Mouse (Mus musculus): ENCODE measurements at regions not wholly inside any gene's neighbourhood (a gene's known extent, or its start where the extent isn't known, plus 50 kb on each side); places are given as distances from the start of the nearest gene placed in this dataset.
A peak's percentile ranks its signal among the peaks of the same experiment; 100 is the strongest.

DNA sequence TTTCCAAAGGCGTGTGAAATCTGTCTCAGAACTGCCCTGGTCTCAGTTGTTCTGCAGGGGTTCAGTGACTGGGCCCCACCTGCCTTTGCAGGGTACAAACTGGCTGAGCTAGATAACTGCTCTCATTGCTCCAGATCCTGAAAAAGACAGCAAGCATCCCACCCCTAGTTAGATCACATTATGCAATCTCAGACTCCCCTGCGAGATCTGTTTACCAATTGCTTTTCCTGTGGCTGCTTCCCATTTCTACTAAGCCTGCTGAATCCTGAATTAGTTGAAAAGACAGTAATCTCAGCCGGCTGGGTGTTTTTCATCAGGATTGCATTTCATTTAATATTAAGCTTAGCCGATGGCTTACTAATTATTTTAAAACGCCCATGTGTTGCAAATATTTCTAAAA, 531.2 kb upstream of the Gm19410 start:
- DNase-seq (ENCODE audit: low read depth, low spot score) = no peak

DNA sequence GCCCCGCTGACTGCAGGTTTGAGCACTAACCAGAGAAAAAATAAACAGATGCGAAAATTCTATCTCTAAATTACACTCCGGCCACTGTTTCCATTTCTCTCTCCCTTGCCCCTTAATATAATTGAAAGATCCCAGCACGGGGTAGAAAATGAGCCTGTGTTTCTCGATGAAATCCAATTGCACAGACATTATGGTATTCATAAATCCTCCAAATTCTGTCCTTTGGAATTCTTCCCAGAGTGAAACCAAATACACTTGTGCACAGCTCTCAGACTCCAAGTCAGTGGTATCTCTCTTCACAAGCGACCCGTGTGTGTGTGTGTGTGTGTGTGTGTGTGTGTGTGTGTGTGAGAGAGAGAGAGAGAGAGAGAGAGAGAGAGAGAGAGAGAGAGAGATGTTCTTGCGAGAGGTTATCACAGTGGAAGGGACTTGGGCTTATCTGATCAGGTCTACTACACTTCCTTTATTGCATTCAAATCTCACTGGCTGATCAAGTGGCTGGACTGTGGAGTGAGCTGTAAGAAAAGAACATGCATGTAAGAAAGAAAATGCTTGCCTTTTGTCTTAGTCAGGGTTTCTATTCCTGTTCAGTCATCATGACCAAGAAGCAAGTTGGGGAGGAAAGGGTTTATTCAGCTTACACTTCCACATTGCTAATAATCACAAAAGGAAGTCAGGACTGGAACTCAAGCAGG, 529.6 kb upstream of the Gm19410 start:
- DNase-seq (ENCODE audit: low read depth, low spot score) = no peak

DNA sequence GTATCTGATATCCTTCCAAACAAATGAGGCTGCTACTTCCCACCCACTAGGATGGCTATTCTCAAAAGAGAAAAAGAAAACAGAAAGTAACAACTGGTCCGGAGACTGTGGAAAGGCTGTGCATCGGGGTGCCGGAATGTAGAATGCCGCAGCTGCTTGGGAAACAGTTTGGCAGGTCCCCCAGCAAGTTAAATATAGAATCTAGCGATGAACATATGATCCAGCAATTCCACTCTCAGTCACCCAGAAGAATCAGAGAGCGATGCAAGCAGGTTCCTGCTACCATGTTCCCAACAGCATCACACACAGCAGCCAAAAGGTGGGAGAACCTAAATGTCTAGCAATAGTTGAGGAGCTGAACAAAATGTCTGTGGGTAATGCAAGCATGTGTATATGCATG, 528.3 kb upstream of the Gm19410 start:
- no peak for DNase-seq (ENCODE audit: low read depth, low spot score)

DNA sequence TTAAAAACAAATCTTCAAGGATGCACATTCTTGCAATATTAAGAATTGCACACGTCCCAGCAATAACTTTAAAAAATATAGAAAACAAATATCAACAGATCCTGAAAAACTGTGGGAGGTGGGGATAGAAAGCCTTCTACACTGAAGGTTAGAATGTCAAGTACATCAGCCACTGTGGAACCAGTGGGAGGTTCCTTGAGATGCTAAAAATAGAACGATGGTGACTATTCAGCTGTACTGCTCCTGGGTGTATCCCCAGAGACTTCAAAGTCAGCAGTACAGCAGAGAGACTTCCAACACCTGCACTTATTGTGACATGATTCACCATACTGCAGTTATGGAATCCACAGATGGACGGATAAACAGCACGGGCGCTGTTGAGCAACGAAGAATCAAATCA, 524.7 kb upstream of the Gm19410 start:
- no peak for DNase-seq (ENCODE audit: low read depth, low spot score)

GRCm38 (mm10) chr8:35243555-35243954, 522.0 kb upstream of the Gm19410 start:
- peak; percentile 34 for DNase-seq (ENCODE audit: low read depth, low spot score)

DNA sequence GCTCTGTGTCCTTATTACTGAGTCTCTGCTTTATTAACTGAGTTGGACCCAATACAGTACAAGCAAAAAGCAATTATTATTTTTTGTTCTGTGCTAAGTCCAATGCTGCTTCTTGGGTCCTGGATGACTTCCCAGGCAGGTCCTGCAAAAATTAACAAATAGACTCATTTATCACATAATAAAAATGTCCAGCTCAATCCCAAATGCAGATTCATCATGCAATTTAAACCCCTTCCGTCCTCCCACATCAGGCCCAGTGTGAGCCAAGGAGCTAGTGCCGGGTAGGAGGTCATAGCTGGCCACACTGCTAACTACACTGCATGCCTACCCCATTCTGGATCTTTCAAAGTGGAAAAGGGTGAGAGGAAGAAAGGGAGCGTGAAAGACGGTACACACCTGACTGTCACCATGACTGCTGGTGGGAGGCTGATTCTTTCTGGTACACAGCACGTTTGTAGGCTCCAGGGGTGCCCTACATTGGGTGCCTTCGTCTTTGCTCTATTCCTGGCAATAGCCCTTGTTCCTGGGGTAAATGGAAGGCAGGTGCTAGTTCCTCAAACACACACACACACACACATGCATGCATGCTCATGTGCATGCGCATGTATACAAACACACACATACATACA, 515.7 kb upstream of the Gm19410 start:
- DNase-seq (ENCODE audit: low read depth, low spot score) = no peak

DNA sequence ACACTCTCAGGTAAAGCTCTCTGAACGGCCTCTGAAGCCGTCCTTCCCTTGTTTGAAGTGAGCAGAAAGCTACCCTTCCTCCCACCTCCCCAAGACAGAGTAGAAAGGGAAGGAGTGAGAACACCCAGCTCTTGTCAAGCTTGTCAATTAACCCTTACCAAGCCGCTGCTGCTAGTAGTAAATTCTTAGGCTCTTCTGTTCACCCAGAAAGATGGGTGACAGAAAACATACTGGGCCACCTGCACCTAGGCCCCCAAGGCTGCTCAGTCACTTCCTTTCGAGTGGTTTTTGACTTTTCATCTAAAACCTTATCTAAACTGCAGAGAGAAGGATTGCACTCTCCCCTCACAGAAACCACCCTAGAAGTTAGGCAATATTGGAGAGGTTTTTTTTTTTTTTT, 514.9 kb upstream of the Gm19410 start:
- DNase-seq (ENCODE audit: low read depth, low spot score) = no peak

- no peak for DNase-seq (ENCODE audit: low read depth, low spot score)
Measured at GRCm38 (mm10) chr8:35253946-35254345, 511.6 kb upstream of the Gm19410 start.

GRCm38 (mm10) chr8:35255327-35255726, 510.3 kb upstream of the Gm19410 start:
- no peak for DNase-seq (ENCODE audit: low read depth, low spot score)

- peak; percentile 14 for DNase-seq (ENCODE audit: low read depth, low spot score)
Measured at GRCm38 (mm10) chr8:35256958-35257357, 508.6 kb upstream of the Gm19410 start.

DNA sequence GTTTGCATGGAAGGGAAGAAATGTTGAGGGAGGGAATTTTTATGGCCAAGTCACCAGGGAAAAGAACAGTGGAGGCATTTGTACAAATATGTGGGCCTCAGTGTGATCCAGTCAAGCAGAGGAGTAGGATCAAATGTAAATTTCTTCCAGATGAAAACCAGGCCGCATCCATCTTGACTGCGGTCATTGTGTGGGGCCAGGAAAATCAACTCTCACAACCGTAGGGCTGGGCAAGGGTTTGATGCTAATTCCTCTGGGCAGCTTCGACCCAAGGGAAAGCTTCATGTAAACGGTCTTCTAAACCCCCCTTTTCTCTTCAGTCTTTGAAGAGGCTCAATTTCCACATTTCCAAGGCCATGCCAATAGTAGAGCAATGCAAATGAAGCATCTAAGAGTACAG, 497.4 kb upstream of the Gm19410 start:
- DNase-seq (ENCODE audit: low read depth, low spot score) = no peak

DNA sequence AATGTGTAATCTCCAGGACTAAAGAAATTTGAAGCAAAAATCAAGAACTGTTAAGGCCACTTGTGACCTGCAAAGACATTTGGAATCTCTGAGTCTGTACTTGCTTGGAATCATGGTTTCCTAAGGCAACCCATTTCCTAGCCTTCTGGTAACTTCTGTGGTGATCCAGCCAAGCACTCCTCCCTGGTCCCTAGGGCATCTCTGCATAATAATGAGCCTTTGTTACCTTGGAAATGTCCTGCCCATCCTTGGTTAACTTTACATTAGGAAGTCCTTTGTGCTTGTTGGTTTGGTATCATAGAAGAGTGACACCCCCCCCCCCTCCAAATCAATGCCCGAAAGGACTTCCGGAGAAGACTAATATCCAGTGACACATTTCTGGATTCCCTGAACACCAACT, 496.6 kb upstream of the Gm19410 start:
- peak; percentile 64 for DNase-seq (ENCODE audit: low read depth, low spot score)

- no peak for DNase-seq (ENCODE audit: low read depth, low spot score)
Measured at GRCm38 (mm10) chr8:35275972-35276371, 489.6 kb upstream of the Gm19410 start.

DNA sequence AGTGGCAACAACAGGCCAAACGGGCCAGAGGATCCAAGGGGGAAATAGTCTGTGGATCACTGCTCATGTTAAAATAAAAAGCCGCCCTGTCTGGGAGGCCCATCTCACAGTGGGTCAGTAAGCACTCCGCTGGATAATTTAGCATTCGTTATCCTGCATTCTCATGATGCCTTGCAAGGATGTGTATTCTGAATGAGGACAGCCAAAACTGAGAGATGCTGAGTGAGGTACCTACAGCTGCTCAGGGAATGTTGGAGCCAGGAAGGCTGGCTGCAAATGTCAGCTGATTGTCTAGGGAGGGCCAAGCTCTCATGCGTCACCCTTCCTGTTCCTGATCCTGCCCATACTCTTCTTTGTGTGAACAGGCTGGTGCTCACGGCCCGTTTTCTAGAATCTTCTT, 489.1 kb upstream of the Gm19410 start:
- DNase-seq (ENCODE audit: low read depth, low spot score) = no peak

- DNase-seq (ENCODE audit: low read depth, low spot score) = no peak
Measured at GRCm38 (mm10) chr8:35278946-35279345, 486.6 kb upstream of the Gm19410 start.

DNA sequence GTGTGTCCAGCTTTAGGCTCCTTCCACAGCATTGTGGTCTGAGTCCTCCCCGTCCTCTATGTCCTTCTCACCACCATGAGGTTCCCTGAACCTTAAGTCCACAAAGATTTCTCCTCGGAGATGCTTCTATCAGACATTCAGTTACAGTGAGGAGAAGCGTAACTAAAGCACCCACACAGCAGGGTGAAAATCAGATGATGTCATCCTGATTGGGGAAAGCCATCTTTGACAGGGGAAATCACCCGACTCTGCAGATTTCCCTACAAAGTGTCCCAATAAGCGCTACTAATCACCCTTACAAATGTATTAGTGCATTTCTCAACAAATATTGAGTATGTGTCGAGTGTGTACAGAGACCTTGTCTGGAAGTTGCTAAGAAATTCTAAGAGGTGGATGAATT, 484.8 kb upstream of the Gm19410 start:
- no peak for DNase-seq (ENCODE audit: low read depth, low spot score)

- no peak for DNase-seq (ENCODE audit: low read depth, low spot score)
Measured at GRCm38 (mm10) chr8:35283366-35283765, 482.2 kb upstream of the Gm19410 start.

GRCm38 (mm10) chr8:35289018-35289417, 476.6 kb upstream of the Gm19410 start:
- DNase-seq (ENCODE audit: low read depth, low spot score) = no peak

DNA sequence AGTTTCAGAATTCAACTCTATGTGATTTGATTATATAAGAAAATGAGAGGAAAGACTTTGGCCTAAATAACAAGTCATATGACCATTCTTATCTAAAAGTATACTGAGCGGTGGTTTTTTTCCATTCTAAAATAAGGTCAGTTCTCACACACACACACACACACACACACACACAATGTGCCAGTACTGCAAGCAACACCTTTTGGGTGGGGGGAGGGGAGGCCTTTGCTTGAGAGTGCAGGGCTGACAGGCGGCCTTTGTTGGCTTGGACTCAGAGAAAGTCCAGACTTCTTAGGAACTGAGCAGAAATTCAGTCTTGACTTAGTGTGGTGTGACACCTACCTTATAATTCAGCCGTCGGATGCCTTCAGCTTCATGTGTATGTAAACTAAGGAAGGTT, 475.6 kb upstream of the Gm19410 start:
- DNase-seq (ENCODE audit: low read depth, low spot score) = no peak

- DNase-seq (ENCODE audit: low read depth, low spot score) = peak; percentile 38
Measured at GRCm38 (mm10) chr8:35293437-35294126, 472.0 kb upstream of the Gm19410 start.

DNA sequence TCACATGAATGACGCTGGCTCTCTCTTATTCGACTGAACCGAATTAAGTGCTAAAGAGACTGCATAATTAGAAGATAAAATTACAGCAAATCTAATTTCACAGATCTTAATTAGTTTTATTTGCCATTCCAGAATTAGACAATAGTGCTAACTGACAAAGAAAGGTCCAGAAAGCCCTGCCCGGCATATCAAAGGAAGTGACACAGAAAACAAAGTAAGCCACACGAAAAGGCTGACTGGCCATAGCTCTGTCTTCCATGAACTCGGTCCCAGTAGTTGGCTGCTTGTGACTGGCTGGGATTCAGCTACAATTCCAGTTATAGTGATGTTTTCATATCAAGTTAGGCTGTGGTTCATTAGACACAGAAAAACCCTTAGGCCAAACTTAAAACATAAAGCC, 468.7 kb upstream of the Gm19410 start:
- DNase-seq (ENCODE audit: low read depth, low spot score) = no peak

GRCm38 (mm10) chr8:35299088-35299487, 466.5 kb upstream of the Gm19410 start:
- no peak for DNase-seq (ENCODE audit: low read depth, low spot score)

DNA sequence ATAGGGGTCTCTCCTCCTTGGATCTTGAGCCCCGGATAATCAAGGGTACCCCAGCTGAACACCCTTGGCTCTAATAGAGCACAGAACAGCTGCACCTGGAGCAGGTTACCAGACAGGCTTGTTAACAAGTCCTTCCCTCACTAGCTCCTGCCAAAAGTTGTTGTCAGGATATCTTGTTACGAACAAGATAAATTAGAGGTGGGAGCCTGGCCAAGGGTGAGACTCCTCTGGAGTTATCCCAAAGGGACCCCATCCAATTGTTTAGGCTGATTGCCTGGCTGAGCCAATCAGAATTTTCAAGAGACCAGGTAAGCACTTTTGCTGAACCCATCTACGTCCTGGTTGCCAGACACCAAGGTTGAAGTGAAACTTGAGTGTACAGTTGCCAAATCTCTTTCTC, 465.2 kb upstream of the Gm19410 start:
- DNase-seq (ENCODE audit: low read depth, low spot score) = no peak
